Mouse (Mus musculus): ENCODE measurements around the gene Mpst. TPM values are rescaled to one million over a fixed set of nuclear protein-coding genes. Genes with fewer than 3 reads are reported as not detected.

Gene Mpst
- polyA plus RNA-seq, 1 experiment from 2014 or later: 1.6 TPM

- no peaks in the 10 kb centered on the region for H3K9me3 ChIP-seq (replicated peaks; ENCODE audit: control insufficient read depth, low read length)
- no peak for ATAC-seq (replicated peaks; ENCODE audit: insufficient number of reproducible peaks, low FRiP score, low TSS enrichment)
- H3K4me2 ChIP-seq: peak overlapping the region; percentile 74
- H3K27ac ChIP-seq (ENCODE audit: low read depth, low read length): no peak overlapping the region
- H3K36me3 ChIP-seq (ENCODE audit: control insufficient read depth, insufficient read depth, low read length): no peaks in the 10 kb centered on the region
- H3K4me3 ChIP-seq (ENCODE audit: low read depth, low read length): peak overlapping the region; percentile 38
- peaks cover 18% of the 10 kb centered on the region for H3K4me1 ChIP-seq (ENCODE audit: control insufficient read depth, insufficient read depth, low read length)
- peaks cover 38% of the 10 kb centered on the region for H3K27me3 ChIP-seq (ENCODE audit: control insufficient read depth, insufficient read depth, low read length)
- peak overlapping the region; percentile 40 for H3K9ac ChIP-seq (ENCODE audit: low read depth, low read length)
- 10% methylated on average over 12 of the region's 12 CpGs for WGBS (ENCODE audit: insufficient replicate concordance)
Observed at GRCm38 (mm10) chr15:78409570-78410052, 3.4 kb downstream of the Mpst start.

- peak overlapping the region; percentile 30; the same call in 1 of the 2 replicates for H3K9ac ChIP-seq (ENCODE audit: low read depth, low read length)
- peaks cover 38% of the 10 kb centered on the region for H3K27me3 ChIP-seq (ENCODE audit: control insufficient read depth, insufficient read depth, low read length)
- WGBS (ENCODE audit: insufficient replicate concordance): 80% methylated on average over 14 of the region's 14 CpGs
- no peak overlapping the region for H3K4me3 ChIP-seq (ENCODE audit: low read depth, low read length)
- peak; percentile 80 for ATAC-seq (replicated peaks; ENCODE audit: insufficient number of reproducible peaks, low FRiP score, low TSS enrichment)
- H3K36me3 ChIP-seq (ENCODE audit: control insufficient read depth, insufficient read depth, low read length): no peaks in the 10 kb centered on the region
- H3K27ac ChIP-seq (ENCODE audit: low read depth, low read length): peak overlapping the region; percentile 78
- no peak overlapping the region; the same call in 1 of the 2 replicates for H3K4me2 ChIP-seq
- no peaks in the 10 kb centered on the region for H3K9me3 ChIP-seq (replicated peaks; ENCODE audit: control insufficient read depth, low read length)
- H3K4me1 ChIP-seq (ENCODE audit: control insufficient read depth, insufficient read depth, low read length): peaks cover 12% of the 10 kb centered on the region
Observed at GRCm38 (mm10) chr15:78413083-78413718, 7.0 kb downstream of the Mpst start.

- no peak overlapping the region for H3K9ac ChIP-seq (ENCODE audit: low read depth, low read length)
- no peaks in the 10 kb centered on the region for H3K9me3 ChIP-seq (replicated peaks; ENCODE audit: control insufficient read depth, low read length)
- H3K4me3 ChIP-seq (ENCODE audit: low read depth, low read length): no peak overlapping the region
- 0 out of 2 replicates have a peak, but pooled peaks have one; percentile 2 for ATAC-seq (replicated peaks; ENCODE audit: insufficient number of reproducible peaks, low FRiP score, low TSS enrichment)
- no peak overlapping the region for H3K4me2 ChIP-seq
- H3K27me3 ChIP-seq (ENCODE audit: control insufficient read depth, insufficient read depth, low read length): peaks cover 35% of the 10 kb centered on the region
- peak overlapping the region; percentile 78 for H3K27ac ChIP-seq (ENCODE audit: low read depth, low read length)
- WGBS (ENCODE audit: insufficient replicate concordance): 42% methylated on average over 1 of the region's 1 CpGs
- peaks cover 12% of the 10 kb centered on the region for H3K4me1 ChIP-seq (ENCODE audit: control insufficient read depth, insufficient read depth, low read length)
- no peaks in the 10 kb centered on the region for H3K36me3 ChIP-seq (ENCODE audit: control insufficient read depth, insufficient read depth, low read length)
Observed at GRCm38 (mm10) chr15:78413719-78414117, 7.5 kb downstream of the Mpst start.

GRCm38 (mm10) chr15:78414157-78414556, 7.9 kb downstream of the Mpst start:
- Histone ChIP-seq H3K36me3 (ENCODE audit: control insufficient read depth, insufficient read depth, low read length) (no peaks in the 10 kb centered on the region), H3K4me2 (no peak overlapping the region), H3K27ac (ENCODE audit: low read depth, low read length) (no peak overlapping the region), H3K9me3 (replicated peaks; ENCODE audit: control insufficient read depth, low read length) (no peaks in the 10 kb centered on the region), H3K27me3 (ENCODE audit: control insufficient read depth, insufficient read depth, low read length) (peaks cover 30% of the 10 kb centered on the region), H3K9ac (ENCODE audit: low read depth, low read length) (no peak overlapping the region), H3K4me1 (ENCODE audit: control insufficient read depth, insufficient read depth, low read length) (peaks cover 12% of the 10 kb centered on the region), H3K4me3 (ENCODE audit: low read depth, low read length) (no peak overlapping the region)
- no peak for ATAC-seq (replicated peaks; ENCODE audit: insufficient number of reproducible peaks, low FRiP score, low TSS enrichment)
- 89% methylated on average over 8 of the region's 8 CpGs for WGBS (ENCODE audit: insufficient replicate concordance)

- H3K4me2 ChIP-seq: no peak overlapping the region
- no peak overlapping the region for H3K9ac ChIP-seq (ENCODE audit: low read depth, low read length)
- no peaks in the 10 kb centered on the region for H3K9me3 ChIP-seq (replicated peaks; ENCODE audit: control insufficient read depth, low read length)
- H3K4me1 ChIP-seq (ENCODE audit: control insufficient read depth, insufficient read depth, low read length): peaks cover 4% of the 10 kb centered on the region; the same call in 1 of the 2 replicates
- H3K36me3 ChIP-seq (ENCODE audit: control insufficient read depth, insufficient read depth, low read length): no peaks in the 10 kb centered on the region
- no peak for ATAC-seq (replicated peaks; ENCODE audit: insufficient number of reproducible peaks, low FRiP score, low TSS enrichment)
- peaks cover 7% of the 10 kb centered on the region for H3K27me3 ChIP-seq (ENCODE audit: control insufficient read depth, insufficient read depth, low read length)
- no peak overlapping the region for H3K27ac ChIP-seq (ENCODE audit: low read depth, low read length)
- 51% methylated on average over 4 of the region's 4 CpGs for whole genome bisulfite sequencing (ENCODE audit: insufficient replicate concordance)
- no peak overlapping the region for H3K4me3 ChIP-seq (ENCODE audit: low read depth, low read length)
Observed at GRCm38 (mm10) chr15:78416937-78417336, 10.7 kb downstream of the Mpst start.

GRCm38 (mm10) chr15:78420395-78420794, 14.2 kb downstream of the Mpst start:
- Histone ChIP-seq H3K27ac (ENCODE audit: low read depth, low read length) (no peak overlapping the region), H3K9me3 (replicated peaks; ENCODE audit: control insufficient read depth, low read length) (no peaks in the 10 kb centered on the region), H3K4me3 (ENCODE audit: low read depth, low read length) (no peak overlapping the region), H3K36me3 (ENCODE audit: control insufficient read depth, insufficient read depth, low read length) (no peaks in the 10 kb centered on the region), H3K27me3 (ENCODE audit: control insufficient read depth, insufficient read depth, low read length) (peaks cover 6% of the 10 kb centered on the region; the same call in 1 of the 2 replicates), H3K4me2 (no peak overlapping the region), H3K9ac (ENCODE audit: low read depth, low read length) (no peak overlapping the region), H3K4me1 (ENCODE audit: control insufficient read depth, insufficient read depth, low read length) (no peaks in the 10 kb centered on the region)
- 73% methylated on average over 13 of the region's 13 CpGs for WGBS (ENCODE audit: insufficient replicate concordance)
- ATAC-seq (replicated peaks; ENCODE audit: insufficient number of reproducible peaks, low FRiP score, low TSS enrichment): no peak

- Histone ChIP-seq H3K4me3 (ENCODE audit: low read depth, low read length) (no peak overlapping the region), H3K4me2 (peak overlapping the region; percentile 34), H3K36me3 (ENCODE audit: control insufficient read depth, insufficient read depth, low read length) (no peaks in the 10 kb centered on the region), H3K27ac (ENCODE audit: low read depth, low read length) (no peak overlapping the region), H3K27me3 (ENCODE audit: control insufficient read depth, insufficient read depth, low read length) (peaks cover 9% of the 10 kb centered on the region; the same call in 1 of the 2 replicates), H3K9ac (ENCODE audit: low read depth, low read length) (no peak overlapping the region), H3K4me1 (ENCODE audit: control insufficient read depth, insufficient read depth, low read length) (no peaks in the 10 kb centered on the region), H3K9me3 (replicated peaks; ENCODE audit: control insufficient read depth, low read length) (no peaks in the 10 kb centered on the region)
- ATAC-seq (replicated peaks; ENCODE audit: insufficient number of reproducible peaks, low FRiP score, low TSS enrichment): no peak
- 17% methylated on average over 16 of the region's 16 CpGs for WGBS (ENCODE audit: insufficient replicate concordance)
Observed at GRCm38 (mm10) chr15:78422046-78422956, 16.1 kb downstream of the Mpst start.

GRCm38 (mm10) chr15:78424507-78424906, 18.3 kb downstream of the Mpst start:
- Histone ChIP-seq H3K4me1 (ENCODE audit: control insufficient read depth, insufficient read depth, low read length) (peaks cover 7% of the 10 kb centered on the region; the same call in 1 of the 2 replicates), H3K4me3 (ENCODE audit: low read depth, low read length) (no peak overlapping the region), H3K4me2 (no peak overlapping the region), H3K9me3 (replicated peaks; ENCODE audit: control insufficient read depth, low read length) (no peaks in the 10 kb centered on the region), H3K27ac (ENCODE audit: low read depth, low read length) (no peak overlapping the region), H3K27me3 (ENCODE audit: control insufficient read depth, insufficient read depth, low read length) (peaks cover 15% of the 10 kb centered on the region), H3K36me3 (ENCODE audit: control insufficient read depth, insufficient read depth, low read length) (no peaks in the 10 kb centered on the region), H3K9ac (ENCODE audit: low read depth, low read length) (no peak overlapping the region)
- WGBS (ENCODE audit: insufficient replicate concordance): 10% methylated on average over 11 of the region's 11 CpGs
- no peak for ATAC-seq (replicated peaks; ENCODE audit: insufficient number of reproducible peaks, low FRiP score, low TSS enrichment)
